Mouse (Mus musculus): Measurements from ENCODE around the gene Bsdc1.

- TF ChIP-seq CTCF (conservative IDR thresholded peaks at IDR 0.05; ENCODE audit: low read length) (no peak), POU5F1 (IDR thresholded peaks at IDR 0.05; ENCODE audit: borderline replicate concordance, low read length) (no peak)
Observed at GRCm38 (mm10) chr4:129460827-129461182, 576 bp upstream of the Bsdc1 start.
